Mouse (Mus musculus) stomach, embryonic 15.5 days (tissue): ENCODE results near the gene Mmp9. TPM values are rescaled to one million over a fixed set of nuclear protein-coding genes. Genes with fewer than 3 reads are reported as not detected.
A peak's percentile ranks its signal among the peaks of the same experiment; 100 is the strongest.

Experiments used
- ATAC-seq: fragments of 200-750 bp; cut with Nextera tagmentation; 2 replicates; pipeline ENCODE4 v1.8.0; 2017; ENCODE audit warnings: low read depth, moderate number of reproducible peaks, moderate TSS enrichment; ENCODE audit not compliant: insufficient read depth, low FRiP score
- H3K27ac ChIP-seq: fragments of 300-500 bp; sonication (generic); 2 replicates; pipeline ENCODE4 v1.5.1; 2015; ENCODE audit warnings: mild to moderate bottlenecking, inconsistent platforms
- H3K27me3 ChIP-seq: fragments of 300-500 bp; sonication (generic); replicated peaks from 2 replicates; pipeline ENCODE4 v1.6.1; 2015; ENCODE audit warnings: inconsistent platforms
- H3K36me3 ChIP-seq: fragments of 300-500 bp; sonication (generic); 2 replicates; pipeline ENCODE4 v1.6.1; 2015; ENCODE audit warnings: inconsistent platforms
- H3K4me1 ChIP-seq: fragments of 300-500 bp; sonication (generic); 2 replicates; pipeline ENCODE4 v1.6.1; 2015; ENCODE audit warnings: inconsistent platforms
- H3K4me2 ChIP-seq: fragments of 300-500 bp; sonication (generic); 2 replicates; pipeline ENCODE4 v1.6.1; 2015; ENCODE audit warnings: mild to moderate bottlenecking, inconsistent platforms
- H3K4me3 ChIP-seq: fragments of 300-500 bp; sonication (generic); replicated peaks from 2 replicates; pipeline ENCODE4 v1.5.1; 2015; ENCODE audit warnings: inconsistent platforms
- H3K9ac ChIP-seq: fragments of 300-500 bp; sonication (generic); 2 replicates; pipeline ENCODE4 v1.6.1; 2015; ENCODE audit warnings: inconsistent platforms
- H3K9me3 ChIP-seq: fragments of 300-500 bp; sonication (generic); 2 replicates; pipeline ENCODE4 v1.6.1; 2016; ENCODE audit warnings: inconsistent platforms
- WGBS: fragments of 180-500 bp; shearing (Covaris S2); methylation state at CpG from one replicate; pipeline ENCODE4 v1.1.7; 2015; 5-methylcytosine and 5-hydroxymethylcytosine counted together
- polyA plus RNA-seq: library from polyadenylated mRNA; unstranded; fragments of >200 nt; fragmentation: Nextera tagmentation; extraction: Ambion mirVana; gene quantifications from 2 replicates; pipeline ENCODE4 v1.2.1, GENCODE M21; 2015

Gene Mmp9
- polyA plus RNA-seq, 1 experiment from 2014 or later = 5.3 TPM

- H3K27me3 ChIP-seq = 0 out of 2 replicates have a peak, but pooled peaks cover 4% of the 10 kb centered on the region
- no peaks in the 10 kb centered on the region for H3K9me3 ChIP-seq
- H3K4me1 ChIP-seq = 0 out of 2 replicates have a peak, but pooled peaks cover 6% of the 10 kb centered on the region
- H3K4me2 ChIP-seq = peak within 1 kb of the TSS; percentile 62
- no peak within 1 kb of the TSS for H3K27ac ChIP-seq
- H3K36me3 ChIP-seq = no peaks in the 10 kb centered on the region
- peak; percentile 54; the same call in 1 of the 2 replicates for ATAC-seq
- peak within 1 kb of the TSS; percentile 53 for H3K4me3 ChIP-seq
- H3K9ac ChIP-seq = no peak within 1 kb of the TSS
- under 1% methylated on average over 38 of the region's 54 CpGs for WGBS
Observed at GRCm38 (mm10) chr2:164960716-164961441, 20.3 kb downstream of the Mmp9 start, which contains the start of gene Slc12a5. Gene Slc12a5 (plus strand): TSS chr2:164960802.

- peaks cover 11% of the 10 kb centered on the region; the same call in 1 of the 2 replicates for H3K27me3 ChIP-seq
- H3K9me3 ChIP-seq = no peaks in the 10 kb centered on the region
- no peak for ATAC-seq
- no peak overlapping the region for H3K9ac ChIP-seq
- WGBS = 10% methylated on average over 17 of the region's 17 CpGs
- 0 out of 2 replicates have a peak, but pooled peaks cover 6% of the 10 kb centered on the region for H3K4me1 ChIP-seq
- H3K4me3 ChIP-seq = peak overlapping the region; percentile 53; the same call in 1 of the 2 replicates
- H3K27ac ChIP-seq = no peak overlapping the region
- H3K4me2 ChIP-seq = peak overlapping the region; percentile 62; the same call in 1 of the 2 replicates
- H3K36me3 ChIP-seq = no peaks in the 10 kb centered on the region
Observed at GRCm38 (mm10) chr2:164961506-164962182, 21.1 kb downstream of the Mmp9 start.

GRCm38 (mm10) chr2:164962183-164962580 lies 21.6 kb downstream of the Mmp9 start:
- WGBS = 45% methylated on average over 7 of the region's 7 CpGs
- Histone ChIP-seq H3K4me3 (no peak overlapping the region), H3K27ac (no peak overlapping the region), H3K9ac (no peak overlapping the region), H3K36me3 (no peaks in the 10 kb centered on the region), H3K4me1 (0 out of 2 replicates have a peak, but pooled peaks cover 6% of the 10 kb centered on the region), H3K27me3 (peaks cover 17% of the 10 kb centered on the region), H3K9me3 (no peaks in the 10 kb centered on the region), H3K4me2 (no peak overlapping the region)
- ATAC-seq = no peak

- Histone ChIP-seq H3K4me2 (no peak overlapping the region), H3K9ac (no peak overlapping the region), H3K27me3 (peaks cover 39% of the 10 kb centered on the region), H3K4me3 (no peak overlapping the region), H3K27ac (no peak overlapping the region), H3K9me3 (no peaks in the 10 kb centered on the region), H3K4me1 (peaks cover 17% of the 10 kb centered on the region), H3K36me3 (no peaks in the 10 kb centered on the region)
- ATAC-seq = no peak
- 40% methylated on average over 8 of the region's 9 CpGs for WGBS
Observed at GRCm38 (mm10) chr2:164964242-164964894, 23.8 kb downstream of the Mmp9 start.

GRCm38 (mm10) chr2:164964981-164965380 lies 24.4 kb downstream of the Mmp9 start:
- no peak for ATAC-seq
- WGBS = 71% methylated on average over 1 of the region's 1 CpGs
- H3K9ac ChIP-seq = no peak overlapping the region
- no peaks in the 10 kb centered on the region for H3K36me3 ChIP-seq
- no peaks in the 10 kb centered on the region for H3K9me3 ChIP-seq
- H3K27me3 ChIP-seq = peaks cover 45% of the 10 kb centered on the region
- H3K4me3 ChIP-seq = no peak overlapping the region
- H3K4me1 ChIP-seq = peaks cover 17% of the 10 kb centered on the region
- no peak overlapping the region for H3K27ac ChIP-seq
- no peak overlapping the region for H3K4me2 ChIP-seq

- no peak for ATAC-seq
- no peak overlapping the region for H3K27ac ChIP-seq
- peaks cover 59% of the 10 kb centered on the region for H3K27me3 ChIP-seq
- H3K9ac ChIP-seq = no peak overlapping the region
- H3K4me3 ChIP-seq = no peak overlapping the region
- no peaks in the 10 kb centered on the region for H3K36me3 ChIP-seq
- no peak overlapping the region for H3K4me2 ChIP-seq
- H3K4me1 ChIP-seq = peaks cover 11% of the 10 kb centered on the region
- no peaks in the 10 kb centered on the region for H3K9me3 ChIP-seq
- WGBS = 22% methylated on average over 8 of the region's 8 CpGs
Observed at GRCm38 (mm10) chr2:164966381-164966780, 25.8 kb downstream of the Mmp9 start.

- Histone ChIP-seq H3K9me3 (no peaks in the 10 kb centered on the region), H3K27me3 (peaks cover 67% of the 10 kb centered on the region), H3K4me1 (peaks cover 11% of the 10 kb centered on the region), H3K36me3 (no peaks in the 10 kb centered on the region), H3K27ac (no peak overlapping the region), H3K9ac (no peak overlapping the region), H3K4me3 (no peak overlapping the region), H3K4me2 (no peak overlapping the region)
- WGBS = 17% methylated on average over 6 of the region's 6 CpGs
- ATAC-seq = no peak
Observed at GRCm38 (mm10) chr2:164967193-164967592, 26.6 kb downstream of the Mmp9 start.

- Histone ChIP-seq H3K4me2 (peak overlapping the region; percentile 63), H3K36me3 (no peaks in the 10 kb centered on the region), H3K4me1 (peaks cover 11% of the 10 kb centered on the region), H3K4me3 (peak overlapping the region; percentile 31), H3K9ac (no peak overlapping the region), H3K27ac (no peak overlapping the region), H3K9me3 (no peaks in the 10 kb centered on the region), H3K27me3 (peaks cover 70% of the 10 kb centered on the region)
- WGBS = 3% methylated on average over 64 of the region's 65 CpGs
- ATAC-seq = no peak
Observed at GRCm38 (mm10) chr2:164967761-164968440, 27.3 kb downstream of the Mmp9 start.

GRCm38 (mm10) chr2:164968451-164968851 lies 27.9 kb downstream of the Mmp9 start:
- peak; percentile 63; the same call in 1 of the 2 replicates for ATAC-seq
- H3K27ac ChIP-seq = no peak overlapping the region
- H3K27me3 ChIP-seq = peaks cover 70% of the 10 kb centered on the region
- H3K9me3 ChIP-seq = no peaks in the 10 kb centered on the region
- peaks cover 11% of the 10 kb centered on the region for H3K4me1 ChIP-seq
- 1% methylated on average over 28 of the region's 29 CpGs for WGBS
- peak overlapping the region; percentile 63 for H3K4me2 ChIP-seq
- no peaks in the 10 kb centered on the region for H3K36me3 ChIP-seq
- H3K9ac ChIP-seq = no peak overlapping the region
- H3K4me3 ChIP-seq = peak overlapping the region; percentile 31

GRCm38 (mm10) chr2:164969348-164969781 lies 28.8 kb downstream of the Mmp9 start:
- ATAC-seq = no peak
- Histone ChIP-seq H3K9ac (no peak overlapping the region), H3K27me3 (peaks cover 70% of the 10 kb centered on the region), H3K27ac (no peak overlapping the region), H3K36me3 (no peaks in the 10 kb centered on the region), H3K9me3 (no peaks in the 10 kb centered on the region), H3K4me2 (no peak overlapping the region), H3K4me1 (peaks cover 11% of the 10 kb centered on the region), H3K4me3 (no peak overlapping the region)
- 6% methylated on average over 21 of the region's 21 CpGs for WGBS

GRCm38 (mm10) chr2:164970631-164971196 lies 30.1 kb downstream of the Mmp9 start:
- Histone ChIP-seq H3K4me1 (peaks cover 11% of the 10 kb centered on the region), H3K4me3 (peak overlapping the region; percentile 19; the same call in 1 of the 2 replicates), H3K9ac (no peak overlapping the region), H3K4me2 (peak overlapping the region; percentile 35), H3K36me3 (no peaks in the 10 kb centered on the region), H3K27me3 (peaks cover 67% of the 10 kb centered on the region), H3K27ac (no peak overlapping the region), H3K9me3 (no peaks in the 10 kb centered on the region)
- no peak for ATAC-seq
- WGBS = 1% methylated on average over 42 of the region's 42 CpGs
